Mouse (Mus musculus): ENCODE measurements around the gene Zbtb20. TPM values are rescaled to one million over a fixed set of nuclear protein-coding genes. Genes with fewer than 3 reads are reported as not detected.

Gene Zbtb20
- polyA plus RNA-seq, 1 experiment from 2014 or later, result 6.6 TPM

GRCm38 (mm10) chr16:43399428-43399827 is 523.7 kb downstream of the Zbtb20 start:
- H3K27ac ChIP-seq (ENCODE audit: low read depth, low read length), result no peak overlapping the region
- H3K27me3 ChIP-seq (replicated peaks; ENCODE audit: control insufficient read depth, insufficient read depth, low read length), result no peaks in the 10 kb centered on the region
- ATAC-seq (replicated peaks; ENCODE audit: low FRiP score) (no peak), DNase-seq (ENCODE audit: low spot score) (no peak)
- no peak overlapping the region for H3K4me3 ChIP-seq (ENCODE audit: low read depth, low read length)
- H3K9me3 ChIP-seq (ENCODE audit: control insufficient read depth, low read length), result no peaks in the 10 kb centered on the region
- no peak overlapping the region for H3K4me2 ChIP-seq
- no peak overlapping the region for H3K9ac ChIP-seq (ENCODE audit: low read depth, low read length)
- no peaks in the 10 kb centered on the region for H3K4me1 ChIP-seq (replicated peaks; ENCODE audit: control insufficient read depth, insufficient read depth, low read length)
- no peaks in the 10 kb centered on the region for H3K36me3 ChIP-seq (ENCODE audit: control insufficient read depth, insufficient read depth, low read length)

GRCm38 (mm10) chr16:43400046-43400445 is 524.4 kb downstream of the Zbtb20 start:
- no peak for ATAC-seq (replicated peaks; ENCODE audit: low FRiP score)
- DNase-seq (ENCODE audit: low spot score), result no peak
- Histone ChIP-seq H3K4me3 (ENCODE audit: low read depth, low read length) (no peak overlapping the region), H3K4me1 (replicated peaks; ENCODE audit: control insufficient read depth, insufficient read depth, low read length) (no peaks in the 10 kb centered on the region), H3K9me3 (ENCODE audit: control insufficient read depth, low read length) (no peaks in the 10 kb centered on the region), H3K27me3 (replicated peaks; ENCODE audit: control insufficient read depth, insufficient read depth, low read length) (no peaks in the 10 kb centered on the region), H3K27ac (ENCODE audit: low read depth, low read length) (no peak overlapping the region), H3K9ac (ENCODE audit: low read depth, low read length) (no peak overlapping the region), H3K36me3 (ENCODE audit: control insufficient read depth, insufficient read depth, low read length) (no peaks in the 10 kb centered on the region), H3K4me2 (no peak overlapping the region)

DNA sequence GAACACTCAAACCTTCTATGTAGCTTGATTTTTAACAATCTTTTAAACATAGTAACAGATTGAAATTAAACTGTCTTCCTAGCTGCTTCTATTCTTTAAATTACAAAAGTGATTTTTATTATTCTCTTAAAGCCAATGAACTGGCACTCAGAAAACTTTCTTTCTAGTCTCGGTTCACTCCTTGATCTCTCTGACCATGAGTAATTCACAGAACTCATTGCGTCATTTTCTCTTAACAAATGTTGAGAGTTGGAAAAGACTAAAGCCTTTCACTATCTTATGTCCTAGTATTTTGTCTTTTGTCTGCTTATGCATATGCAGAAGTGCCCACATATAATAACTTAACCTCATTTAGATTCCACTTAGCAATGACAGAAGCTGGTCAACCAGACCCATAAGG is 525.3 kb downstream of the Zbtb20 start:
- no peak for ATAC-seq (replicated peaks; ENCODE audit: low FRiP score)

DNA sequence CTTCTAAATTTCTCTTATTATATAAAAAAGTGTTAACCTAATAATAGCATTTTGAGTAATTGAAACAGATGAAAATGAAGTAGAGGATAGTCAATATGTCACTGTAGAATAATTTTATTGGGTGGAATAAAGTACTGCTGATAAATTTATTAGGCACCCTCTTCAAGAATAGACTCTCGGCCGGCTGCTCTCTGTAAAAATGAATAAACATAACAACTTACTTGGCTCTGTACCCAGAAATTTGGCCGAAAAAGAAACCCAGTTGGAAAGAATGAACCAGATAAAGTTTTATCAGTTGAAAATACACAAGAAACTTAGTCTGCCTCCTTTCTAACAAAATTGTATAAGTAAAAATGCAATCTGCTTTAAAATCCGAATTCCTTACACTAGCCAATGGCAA is 527.2 kb downstream of the Zbtb20 start:
- no peaks in the 10 kb centered on the region for H3K4me1 ChIP-seq (replicated peaks; ENCODE audit: control insufficient read depth, insufficient read depth, low read length)
- no peak overlapping the region for H3K4me3 ChIP-seq (ENCODE audit: low read depth, low read length)
- no peak for ATAC-seq (replicated peaks; ENCODE audit: low FRiP score)
- WGBS, result 70% methylated on average over 4 of the region's 4 CpGs
- H3K27ac ChIP-seq (ENCODE audit: low read depth, low read length), result no peak overlapping the region
- H3K4me2 ChIP-seq, result no peak overlapping the region
- DNase-seq (ENCODE audit: low spot score), result no peak
- H3K36me3 ChIP-seq (ENCODE audit: control insufficient read depth, insufficient read depth, low read length), result no peaks in the 10 kb centered on the region
- H3K27me3 ChIP-seq (replicated peaks; ENCODE audit: control insufficient read depth, insufficient read depth, low read length), result no peaks in the 10 kb centered on the region
- H3K9me3 ChIP-seq (ENCODE audit: control insufficient read depth, low read length), result no peaks in the 10 kb centered on the region
- no peak overlapping the region for H3K9ac ChIP-seq (ENCODE audit: low read depth, low read length)

More for the DNA sequence above, 525.3 kb downstream of the Zbtb20 start:
- no peaks in the 10 kb centered on the region for H3K4me1 ChIP-seq (replicated peaks; ENCODE audit: control insufficient read depth, insufficient read depth, low read length)
- H3K9ac ChIP-seq (ENCODE audit: low read depth, low read length), result no peak overlapping the region
- H3K36me3 ChIP-seq (ENCODE audit: control insufficient read depth, insufficient read depth, low read length), result no peaks in the 10 kb centered on the region
- no peaks in the 10 kb centered on the region for H3K9me3 ChIP-seq (ENCODE audit: control insufficient read depth, low read length)
- H3K27me3 ChIP-seq (replicated peaks; ENCODE audit: control insufficient read depth, insufficient read depth, low read length), result no peaks in the 10 kb centered on the region
- WGBS, result 79% methylated on average over 2 of the region's 2 CpGs
- H3K27ac ChIP-seq (ENCODE audit: low read depth, low read length), result no peak overlapping the region
- H3K4me3 ChIP-seq (ENCODE audit: low read depth, low read length), result no peak overlapping the region
- no peak overlapping the region for H3K4me2 ChIP-seq
- DNase-seq (ENCODE audit: low spot score), result no peak

DNA sequence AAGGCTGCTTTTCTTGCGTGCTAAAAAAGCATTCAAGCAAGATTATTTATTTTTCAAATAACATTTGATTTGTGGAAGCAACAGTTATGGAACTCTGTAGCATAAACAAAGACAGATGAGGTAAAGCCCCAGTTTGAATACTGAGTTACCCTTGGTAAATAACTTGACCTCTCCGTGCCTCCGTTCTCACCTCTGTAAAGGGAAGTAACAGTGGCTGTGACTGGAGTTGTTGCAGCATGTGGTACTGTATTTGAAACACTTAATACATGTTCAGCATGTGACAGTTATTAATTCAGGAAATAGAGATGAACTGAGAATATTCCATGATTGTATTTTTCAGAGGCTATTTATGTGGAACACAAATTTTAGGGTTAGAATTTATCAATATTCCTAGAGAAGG is 529.4 kb downstream of the Zbtb20 start:
- H3K36me3 ChIP-seq (ENCODE audit: control insufficient read depth, insufficient read depth, low read length), result no peaks in the 10 kb centered on the region
- no peak overlapping the region for H3K4me2 ChIP-seq
- 86% methylated on average over 3 of the region's 3 CpGs for WGBS
- DNase-seq (ENCODE audit: low spot score) (no peak), ATAC-seq (replicated peaks; ENCODE audit: low FRiP score) (no peak)
- no peaks in the 10 kb centered on the region for H3K27me3 ChIP-seq (replicated peaks; ENCODE audit: control insufficient read depth, insufficient read depth, low read length)
- no peak overlapping the region for H3K4me3 ChIP-seq (ENCODE audit: low read depth, low read length)
- no peaks in the 10 kb centered on the region for H3K9me3 ChIP-seq (ENCODE audit: control insufficient read depth, low read length)
- H3K9ac ChIP-seq (ENCODE audit: low read depth, low read length), result no peak overlapping the region
- H3K4me1 ChIP-seq (replicated peaks; ENCODE audit: control insufficient read depth, insufficient read depth, low read length), result no peaks in the 10 kb centered on the region
- no peak overlapping the region for H3K27ac ChIP-seq (ENCODE audit: low read depth, low read length)

- no peak overlapping the region for H3K4me3 ChIP-seq (ENCODE audit: low read depth, low read length)
- H3K27me3 ChIP-seq (replicated peaks; ENCODE audit: control insufficient read depth, insufficient read depth, low read length), result no peaks in the 10 kb centered on the region
- H3K36me3 ChIP-seq (ENCODE audit: control insufficient read depth, insufficient read depth, low read length), result no peaks in the 10 kb centered on the region
- 49% methylated on average over 2 of the region's 2 CpGs for WGBS
- 0 out of 2 replicates have a peak, but pooled peaks have one; percentile 15 for ATAC-seq (replicated peaks; ENCODE audit: low FRiP score)
- H3K9ac ChIP-seq (ENCODE audit: low read depth, low read length), result no peak overlapping the region
- H3K27ac ChIP-seq (ENCODE audit: low read depth, low read length), result no peak overlapping the region
- no peak for DNase-seq (ENCODE audit: low spot score)
- H3K9me3 ChIP-seq (ENCODE audit: control insufficient read depth, low read length), result no peaks in the 10 kb centered on the region
- no peaks in the 10 kb centered on the region for H3K4me1 ChIP-seq (replicated peaks; ENCODE audit: control insufficient read depth, insufficient read depth, low read length)
- no peak overlapping the region for H3K4me2 ChIP-seq
Observed at GRCm38 (mm10) chr16:43407594-43408142, 532.0 kb downstream of the Zbtb20 start.

GRCm38 (mm10) chr16:43408622-43409021 is 532.9 kb downstream of the Zbtb20 start:
- Histone ChIP-seq H3K4me1 (replicated peaks; ENCODE audit: control insufficient read depth, insufficient read depth, low read length) (no peaks in the 10 kb centered on the region), H3K36me3 (ENCODE audit: control insufficient read depth, insufficient read depth, low read length) (no peaks in the 10 kb centered on the region), H3K27me3 (replicated peaks; ENCODE audit: control insufficient read depth, insufficient read depth, low read length) (no peaks in the 10 kb centered on the region), H3K4me3 (ENCODE audit: low read depth, low read length) (no peak overlapping the region), H3K4me2 (no peak overlapping the region), H3K27ac (ENCODE audit: low read depth, low read length) (no peak overlapping the region), H3K9ac (ENCODE audit: low read depth, low read length) (no peak overlapping the region), H3K9me3 (ENCODE audit: control insufficient read depth, low read length) (no peaks in the 10 kb centered on the region)
- 83% methylated on average over 5 of the region's 5 CpGs for WGBS
- ATAC-seq (replicated peaks; ENCODE audit: low FRiP score) (no peak), DNase-seq (ENCODE audit: low spot score) (no peak)

DNA sequence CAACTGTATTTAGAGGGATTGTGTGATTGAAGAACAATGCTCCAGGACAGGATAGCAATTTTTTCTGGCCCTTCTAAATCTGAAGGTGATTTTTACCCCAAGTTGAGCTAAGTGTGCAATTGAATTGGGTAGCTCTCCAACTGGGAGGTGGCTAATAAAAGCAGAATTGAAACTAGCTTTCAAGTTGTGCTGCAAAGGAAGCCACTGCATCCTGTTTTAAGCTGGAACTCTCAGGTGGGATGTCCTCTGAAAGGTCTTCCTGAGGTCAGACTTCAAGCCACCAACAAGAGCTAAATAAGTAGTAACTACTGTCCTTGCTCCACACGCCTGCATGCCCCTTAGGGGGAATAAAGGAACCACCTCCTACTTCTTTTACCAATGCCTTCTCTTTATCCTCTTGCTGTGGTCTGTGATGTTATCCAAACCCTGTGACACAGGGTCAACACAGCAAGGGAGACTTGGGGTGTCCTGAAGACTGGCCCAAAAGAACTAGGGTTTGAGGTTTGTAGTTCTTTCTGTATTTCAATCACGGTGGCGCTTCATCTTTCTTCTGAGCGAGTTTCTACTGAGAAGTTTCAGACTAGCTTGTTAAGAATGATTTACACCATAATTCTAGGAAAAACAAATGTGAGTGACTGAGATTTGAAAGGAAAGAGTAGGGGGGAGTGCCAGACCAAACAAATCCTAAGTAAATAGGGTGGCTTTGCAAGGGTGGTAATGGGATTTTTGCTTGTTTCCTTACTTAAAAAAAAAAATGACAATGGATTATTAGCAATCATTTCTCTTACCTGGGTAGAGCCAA is 533.6 kb downstream of the Zbtb20 start:
- Histone ChIP-seq H3K4me1 (replicated peaks; ENCODE audit: control insufficient read depth, insufficient read depth, low read length) (no peaks in the 10 kb centered on the region), H3K27me3 (replicated peaks; ENCODE audit: control insufficient read depth, insufficient read depth, low read length) (no peaks in the 10 kb centered on the region), H3K27ac (ENCODE audit: low read depth, low read length) (no peak overlapping the region), H3K4me3 (ENCODE audit: low read depth, low read length) (no peak overlapping the region), H3K9ac (ENCODE audit: low read depth, low read length) (no peak overlapping the region), H3K4me2 (no peak overlapping the region), H3K36me3 (ENCODE audit: control insufficient read depth, insufficient read depth, low read length) (no peaks in the 10 kb centered on the region), H3K9me3 (ENCODE audit: control insufficient read depth, low read length) (no peaks in the 10 kb centered on the region)
- WGBS, result 60% methylated on average over 4 of the region's 4 CpGs
- no peak for ATAC-seq (replicated peaks; ENCODE audit: low FRiP score)
- DNase-seq (ENCODE audit: low spot score), result no peak

All from liver, embryonic 11.5 days (tissue).